Mouse (Mus musculus) ES-Bruce4 (cell line): Measurements from ENCODE around the gene Zfp791.

Experiments used
- EP300 ChIP-seq: IDR thresholded peaks from 2 replicates; pipeline ENCODE4 v1.6.1; 2011; ENCODE audit warnings: low read depth, low read length; ENCODE audit not compliant: insufficient read depth
- POLR2A ChIP-seq: IDR thresholded peaks from one replicate; pipeline ENCODE4 v1.8.1; 2011; ENCODE audit warnings: low read length; ENCODE audit not compliant: insufficient read depth

DNA sequence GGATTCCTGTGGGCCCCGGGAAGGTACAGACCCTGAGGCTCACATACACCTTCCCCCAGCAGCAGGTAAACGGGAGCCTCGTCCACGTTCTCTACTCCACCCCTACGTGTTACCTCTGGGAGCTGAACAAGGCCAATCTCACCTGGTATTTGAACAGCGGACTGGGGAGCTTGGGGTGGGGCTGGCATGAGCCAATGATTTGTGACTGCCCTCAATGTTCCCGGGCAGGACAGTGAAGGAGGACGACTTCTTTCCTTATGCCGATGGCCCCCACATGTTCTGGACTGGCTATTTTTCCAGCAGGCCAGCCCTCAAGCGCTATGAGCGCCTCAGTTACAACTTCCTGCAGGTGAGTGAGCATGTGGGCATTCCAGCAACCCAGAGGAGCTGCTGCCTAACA is 32.0 kb downstream of the Zfp791 start:
- TF ChIP-seq EP300 (no peak), POLR2A (no peak)
